In the genomic region with DNA sequence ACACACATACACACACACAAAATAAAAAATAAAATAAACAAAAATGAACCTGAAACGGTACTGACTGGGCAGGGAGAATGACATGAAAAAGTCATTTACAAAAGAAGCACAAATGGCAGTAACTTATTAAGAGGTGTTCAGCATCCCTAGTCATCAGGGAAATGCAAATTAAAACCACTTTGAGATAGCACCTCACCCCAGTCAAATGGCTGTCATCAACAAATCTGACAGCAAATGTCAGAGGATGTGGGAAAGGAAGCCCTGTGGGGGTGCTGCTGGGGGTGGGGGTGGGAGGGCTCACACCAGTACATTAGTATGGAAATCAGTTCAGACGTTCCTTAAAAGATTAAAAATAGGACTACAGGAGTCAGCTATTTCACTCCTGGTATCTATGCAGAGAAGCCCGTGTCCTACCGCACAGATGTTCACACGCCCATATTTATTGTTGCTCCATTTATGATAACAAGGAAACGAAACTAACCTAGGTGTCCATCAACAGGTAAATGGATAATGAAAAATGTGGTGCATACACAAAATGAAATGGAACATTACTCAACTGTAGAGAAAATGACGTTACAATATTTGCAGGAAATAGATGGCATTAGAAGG, we compare ENCODE assay signal across 30 mouse cellular contexts. TPM values are rescaled to one million over a fixed set of nuclear protein-coding genes. Genes with fewer than 3 reads are reported as not detected.
DNase-seq lines count a peak whose midpoint lies in the region; ATAC-seq and TF ChIP-seq lines count a peak whose summit lies in the region.
"Had no signal": no experiment of that assay in that cellular context is flagged by ENCODE, and none has a peak within 500 bp of the region (broad histone marks: within the 10 kb centered on the region; RNA-seq: fewer than 3 reads in every experiment).

No protein-coding gene starts in this region.

- no peaks in the 10 kb centered on the region for H3K27me3 ChIP-seq in small intestine, adult 2 months (ENCODE audit: control insufficient read depth, insufficient read depth, low read length)
- H3K27me3 ChIP-seq in midbrain, embryonic 16.5 days (ENCODE audit: control insufficient read depth, insufficient read depth, low read depth, low read length): no peaks in the 10 kb centered on the region
- no peaks in the 10 kb centered on the region for H3K27me3 ChIP-seq in forebrain, embryonic 10.5 days (ENCODE audit: poor library complexity, severe bottlenecking)
- H3K27me3 ChIP-seq: forebrain, embryonic 12.5 days; heart, embryonic 12.5 days; hindbrain, embryonic 13.5 days; neural tube, embryonic 13.5 days had no signal

- H3K4me3 ChIP-seq in small intestine, adult 2 months (ENCODE audit: low read depth, low read length): no peak overlapping the region
- H3K4me3 ChIP-seq in midbrain, embryonic 16.5 days (ENCODE audit: low read depth, low read length): no peak overlapping the region
- H3K4me3 ChIP-seq in forebrain, embryonic 10.5 days: no peak overlapping the region
- H3K4me3 ChIP-seq: erythroblast, embryonic 14.5 days; forebrain, embryonic 12.5 days; heart, embryonic 12.5 days; hindbrain, embryonic 13.5 days; myocyte; neural tube, embryonic 13.5 days had no signal

- no peak overlapping the region for H3K9ac ChIP-seq in midbrain, embryonic 16.5 days (ENCODE audit: low read depth, low read length)
- H3K9ac ChIP-seq: forebrain, embryonic 12.5 days; heart, embryonic 12.5 days; hindbrain, embryonic 13.5 days; liver, embryonic 14.5 days; neural tube, embryonic 13.5 days had no signal

- 21% methylated on average over 7 of the region's 7 CpGs for WGBS in small intestine, adult 2 months
- 66% methylated on average over 7 of the region's 7 CpGs for WGBS in midbrain, embryonic 16.5 days
- WGBS in forebrain, embryonic 10.5 days: 88% methylated on average over 7 of the region's 7 CpGs

- TF ChIP-seq CTCF in small intestine, adult 2 months (IDR thresholded peaks at IDR 0.05; ENCODE audit: extremely low read depth, insufficient read length, insufficient replicate concordance, low read depth, low read length): no peak

- no peaks in the 10 kb centered on the region; the same call in 1 of the 2 replicates for H3K36me3 ChIP-seq in small intestine, adult 2 months (ENCODE audit: control insufficient read depth, insufficient read depth, low read length)
- H3K36me3 ChIP-seq in midbrain, embryonic 16.5 days (ENCODE audit: control insufficient read depth, insufficient read depth, low read length): no peaks in the 10 kb centered on the region
- H3K36me3 ChIP-seq in forebrain, embryonic 10.5 days (replicated peaks): peaks cover 96% of the 10 kb centered on the region

- peak; percentile 49 for DNase-seq in A20 (ENCODE audit: low read depth, low spot score)
- peak; percentile 74 for DNase-seq in CD4-positive, CD25-positive, alpha-beta regulatory T cell, adult 2 months (ENCODE audit: low read depth, low spot score)
- no peak for DNase-seq in forebrain, embryonic 10.5 days (ENCODE audit: extremely low spot score, low spot score)
- DNase-seq: adrenal gland, adult 8-10 months; cerebellum, adult 2 months; cerebellum, postnatal 14 days; gastrocnemius, postnatal 14 days; heart, adult 18-20 months; heart, postnatal 4 days; kidney, adult 9 months; kidney, postnatal 14 days; layer of hippocampus, adult 9-11 months; liver; lung, adult 2 months had no signal

- peaks cover 17% of the 10 kb centered on the region; the same call in 1 of the 2 replicates for H3K4me1 ChIP-seq in small intestine, adult 2 months (ENCODE audit: control insufficient read depth, insufficient read depth, insufficient read length, low read length)
- H3K4me1 ChIP-seq in midbrain, embryonic 16.5 days (ENCODE audit: control insufficient read depth, insufficient read depth, low read length): no peaks in the 10 kb centered on the region
- H3K4me1 ChIP-seq in forebrain, embryonic 10.5 days: no peaks in the 10 kb centered on the region
- H3K4me1 ChIP-seq: forebrain, embryonic 12.5 days; heart, embryonic 12.5 days had no signal

- TF ChIP-seq POLR2A in small intestine, adult 2 months (IDR thresholded peaks at IDR 0.05; ENCODE audit: low read depth, low read length): no peak

- peak; percentile 60 for ATAC-seq in inflammation-experienced regulatory T-cells, adult 6 months
- ATAC-seq in midbrain, embryonic 16.5 days: no peak
- ATAC-seq in megakaryocyte progenitor cell, adult 5-6 weeks (replicated peaks; ENCODE audit: poor library complexity): no peak

- H3K9me3 ChIP-seq in midbrain, embryonic 16.5 days (replicated peaks; ENCODE audit: control insufficient read depth, low read length, poor library complexity, severe bottlenecking): no peaks in the 10 kb centered on the region
- H3K9me3 ChIP-seq in forebrain, embryonic 10.5 days: no peaks in the 10 kb centered on the region
- H3K9me3 ChIP-seq: forebrain, embryonic 12.5 days; heart, embryonic 12.5 days; hindbrain, embryonic 13.5 days; neural tube, embryonic 13.5 days had no signal

- peak overlapping the region; percentile 91 for H3K27ac ChIP-seq in small intestine, adult 2 months (ENCODE audit: insufficient read depth, low read depth, low read length)
- H3K27ac ChIP-seq in midbrain, embryonic 16.5 days (ENCODE audit: low read length): no peak overlapping the region
- no peak overlapping the region for H3K27ac ChIP-seq in forebrain, embryonic 10.5 days
- H3K27ac ChIP-seq: forebrain, embryonic 12.5 days; hindbrain, embryonic 13.5 days; liver, embryonic 14.5 days; neural tube, embryonic 13.5 days had no signal

- H3K4me2 ChIP-seq in midbrain, embryonic 16.5 days (ENCODE audit: low read length): no peak overlapping the region
- H3K4me2 ChIP-seq: forebrain, embryonic 12.5 days; heart, embryonic 12.5 days; hindbrain, embryonic 13.5 days; midbrain, embryonic 11.5 days; neural tube, embryonic 13.5 days had no signal

RNA-seq across cellular contexts. Expression of a gene that starts 46.4 kb away (rescaled TPM):
- under 1 TPM in 1 of 3 experiments, not detected in 2; 0.78 TPM for polyA plus RNA-seq in inflammation-experienced regulatory T-cells, adult 6 months (2017; shearing (Covaris generic))
- polyA plus RNA-seq in small intestine, adult 2 months (2012; rRNA removed): 2,067 and 2,412 TPM in 2 replicates
- not detected in 2 replicates for polyA plus RNA-seq in midbrain, embryonic 16.5 days (2015; fragmentation: Nextera tagmentation; extraction: Ambion mirVana)
- 52.3 and 76.8 TPM in 2 replicates for total RNA-seq in megakaryocyte progenitor cell, adult 5-6 weeks (2015)
- 41.4 and 61.6 TPM in 2 replicates for total RNA-seq in megakaryocyte progenitor cell, adult 5-6 weeks (2017)
- 0.24 and 0.38 TPM in 2 replicates for polyA plus RNA-seq in forebrain, embryonic 10.5 days (2016; fragmentation: Nextera tagmentation; extraction: Ambion mirVana)
- total RNA-seq: gastrocnemius, postnatal 14 days; heart, adult 18-20 months; left cerebral cortex, postnatal 14 days had no signal
- polyA plus RNA-seq: embryonic facial prominence, embryonic 14.5 days; erythroblast, embryonic 14.5 days; heart, postnatal 0 days; hindbrain, embryonic 13.5 days; midbrain, postnatal 0 days; neural tube, embryonic 13.5 days had no signal

Comparison
In these comparisons a context has a peak if more than half of its experiments do, and no peak if none do; other contexts are left out.
1. RNA of a gene that starts 46.4 kb away (polyA plus RNA-seq): 2,067 to 2,412 TPM in small intestine, adult 2 months; 0.24 to 0.38 TPM in forebrain, embryonic 10.5 days, 0.78 TPM in inflammation-experienced regulatory T-cells, adult 6 months and not detected in midbrain, embryonic 16.5 days; every median in the first group is over 1,000 times any median in the second.